Mouse (Mus musculus) erythroblast, embryonic 14.5 days (primary cell): ENCODE results near the gene Fbxl17. TPM values are rescaled to one million over a fixed set of nuclear protein-coding genes. Genes with fewer than 3 reads are reported as not detected.

Experiments
- H3K27me3 ChIP-seq: 2 replicates; pipeline ENCODE4 v1.6.1; 2012; ENCODE audit warnings: inconsistent platforms; ENCODE audit not compliant: control insufficient read depth
- H3K36me3 ChIP-seq: 2 replicates; pipeline ENCODE4 v1.6.1; 2012; ENCODE audit warnings: mild to moderate bottlenecking, inconsistent platforms; ENCODE audit not compliant: control insufficient read depth
- H3K4me1 ChIP-seq: 2 replicates; pipeline ENCODE4 v1.6.1; 2012; ENCODE audit warnings: inconsistent platforms; ENCODE audit not compliant: control insufficient read depth
- H3K4me3 ChIP-seq: replicated peaks from 2 replicates; pipeline ENCODE3; 2012; ENCODE audit warnings: moderate library complexity, mild to moderate bottlenecking, inconsistent platforms
- H3K9me3 ChIP-seq: 2 replicates; pipeline ENCODE4 v1.6.1; 2012; ENCODE audit warnings: low read length, inconsistent platforms, mixed read lengths; ENCODE audit not compliant: control insufficient read depth
- GATA1 ChIP-seq: IDR thresholded peaks from 2 replicates; pipeline ENCODE4 v1.6.1; 2012; ENCODE audit warnings: low read length, inconsistent platforms, mixed read lengths
- TAL1 ChIP-seq: IDR thresholded peaks from 3 replicates; pipeline ENCODE4 v1.6.1; 2012; ENCODE audit warnings: low read length, inconsistent platforms, mixed read lengths
- polyA plus RNA-seq: library from polyadenylated mRNA; stranded (reverse); fragments of >175 nt; gene quantifications from 2 replicates; pipeline ENCODE4 v1.2.3, GENCODE M21; 2012

Fbxl17 gene
- polyA plus RNA-seq, 1 experiment: 0.48 TPM

DNA sequence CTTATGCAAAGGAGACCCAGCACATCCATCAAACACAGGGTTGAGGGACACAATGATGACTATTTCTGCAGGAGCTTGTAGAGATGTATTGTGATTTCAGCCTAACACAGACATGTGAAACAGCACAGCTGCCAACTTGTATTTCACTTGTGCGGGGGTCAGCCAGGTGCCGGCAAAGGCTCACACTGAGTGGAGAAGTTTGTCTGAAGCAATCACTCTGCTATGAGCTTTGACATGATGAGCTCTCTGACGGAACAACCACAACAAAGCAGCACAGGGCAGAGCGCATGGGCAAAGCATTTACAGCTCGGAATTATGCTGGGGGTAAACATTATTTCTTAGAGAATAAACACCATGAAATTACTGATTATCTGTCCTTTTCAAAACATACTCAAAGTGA is 328.6 kb downstream of the Fbxl17 start:
- no peaks in the 10 kb centered on the region for H3K4me1 ChIP-seq
- no peaks in the 10 kb centered on the region for H3K27me3 ChIP-seq
- no peak for TF ChIP-seq GATA1
- TF ChIP-seq TAL1: no peak
- no peak overlapping the region for H3K4me3 ChIP-seq
- no peaks in the 10 kb centered on the region for H3K36me3 ChIP-seq
- no peaks in the 10 kb centered on the region for H3K9me3 ChIP-seq

DNA sequence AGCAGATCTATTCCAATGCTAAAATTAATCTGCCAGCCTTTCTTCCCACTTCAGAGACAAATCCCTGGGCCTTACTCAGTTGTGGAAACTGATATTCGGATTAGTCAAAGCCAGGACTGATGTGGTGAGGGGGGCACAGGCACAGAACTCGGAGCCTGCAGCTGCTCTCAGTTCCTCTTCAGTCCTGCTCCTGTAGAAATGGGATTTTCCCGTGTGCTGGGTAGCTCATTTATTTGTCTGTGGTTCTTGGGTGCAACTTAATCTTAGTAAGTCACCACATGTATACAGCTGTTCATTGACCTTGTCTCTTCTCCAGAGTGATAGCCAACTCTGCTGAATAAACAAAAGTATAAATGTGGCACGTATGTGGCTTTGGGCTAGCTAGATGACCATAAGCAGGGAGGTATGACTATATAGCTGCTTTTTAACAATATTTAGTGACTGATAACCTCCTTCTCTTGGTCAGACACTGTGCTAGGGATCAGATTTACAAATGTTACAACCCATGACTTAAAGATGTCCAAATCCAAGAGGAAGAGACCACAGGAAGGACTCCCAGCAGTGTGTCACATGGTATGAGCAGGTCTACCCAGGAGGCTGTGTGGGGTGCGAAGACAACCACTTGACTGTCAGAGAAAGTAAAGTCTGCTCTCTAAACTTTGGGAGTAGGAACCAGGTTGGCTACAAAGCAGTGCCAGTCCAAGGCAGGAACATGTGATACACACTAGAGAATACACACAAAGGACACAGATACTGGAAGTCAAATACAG is 331.6 kb downstream of the Fbxl17 start:
- TF ChIP-seq TAL1: no peak
- TF ChIP-seq GATA1: no peak
- H3K36me3 ChIP-seq: no peaks in the 10 kb centered on the region
- peaks cover 2% of the 10 kb centered on the region; the same call in 1 of the 2 replicates for H3K4me1 ChIP-seq

GRCm38 (mm10) chr17:63167248-63167647 is 332.6 kb downstream of the Fbxl17 start:
- Histone ChIP-seq H3K4me1 (peaks cover 2% of the 10 kb centered on the region; the same call in 1 of the 2 replicates), H3K36me3 (no peaks in the 10 kb centered on the region), H3K4me3 (no peak overlapping the region), H3K9me3 (no peaks in the 10 kb centered on the region), H3K27me3 (no peaks in the 10 kb centered on the region)
- no peak for TF ChIP-seq TAL1
- no peak for TF ChIP-seq GATA1

More for the DNA sequence above, 331.6 kb downstream of the Fbxl17 start:
- H3K9me3 ChIP-seq: no peaks in the 10 kb centered on the region
- H3K27me3 ChIP-seq: no peaks in the 10 kb centered on the region
- no peak overlapping the region for H3K4me3 ChIP-seq

DNA sequence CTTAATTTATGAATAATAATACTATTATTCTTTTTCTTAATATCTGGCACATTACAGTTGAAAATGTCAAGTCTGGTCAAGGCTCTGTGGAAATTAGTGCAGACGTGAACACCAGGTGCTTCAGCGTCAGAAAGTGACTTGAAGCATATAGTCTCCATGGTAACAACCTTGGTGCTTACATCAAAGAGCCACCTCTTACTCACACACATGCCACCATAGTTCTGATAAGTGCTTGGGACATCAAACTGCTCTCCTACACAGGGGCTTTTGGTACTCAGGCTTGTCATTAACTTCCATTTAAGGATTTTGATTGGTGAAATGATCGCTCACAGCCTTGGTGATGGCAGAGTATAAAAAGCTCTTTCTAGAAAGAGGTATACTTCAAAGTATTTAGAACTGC is 333.1 kb downstream of the Fbxl17 start:
- H3K27me3 ChIP-seq: no peaks in the 10 kb centered on the region
- no peaks in the 10 kb centered on the region for H3K36me3 ChIP-seq
- H3K4me1 ChIP-seq: peaks cover 2% of the 10 kb centered on the region; the same call in 1 of the 2 replicates
- no peak for TF ChIP-seq TAL1
- TF ChIP-seq GATA1: no peak
- H3K9me3 ChIP-seq: no peaks in the 10 kb centered on the region
- H3K4me3 ChIP-seq: no peak overlapping the region

DNA sequence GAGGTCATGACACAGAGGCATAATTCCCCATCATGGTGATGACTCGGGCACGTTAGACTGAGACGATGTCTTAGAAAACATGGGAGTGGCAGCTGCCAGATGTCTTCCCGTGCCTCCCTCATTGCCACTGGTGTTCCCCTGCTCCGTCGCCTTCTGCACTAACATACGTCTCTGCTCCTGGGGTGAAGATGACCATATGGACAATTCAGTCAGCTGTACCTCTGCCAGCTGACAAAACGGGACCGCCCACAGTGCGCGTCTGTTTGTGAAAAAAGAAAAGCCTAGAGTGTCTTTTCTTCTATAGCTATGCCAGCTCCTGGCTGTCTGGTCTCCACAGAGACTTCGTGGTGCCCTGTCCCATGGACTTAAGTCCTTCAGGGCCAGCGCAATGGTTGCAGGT is 334.0 kb downstream of the Fbxl17 start:
- no peaks in the 10 kb centered on the region for H3K9me3 ChIP-seq
- TF ChIP-seq GATA1 (no peak), TAL1 (no peak)
- H3K4me1 ChIP-seq: peaks cover 2% of the 10 kb centered on the region; the same call in 1 of the 2 replicates
- H3K36me3 ChIP-seq: no peaks in the 10 kb centered on the region
- H3K27me3 ChIP-seq: no peaks in the 10 kb centered on the region
- H3K4me3 ChIP-seq: no peak overlapping the region

GRCm38 (mm10) chr17:63164289-63164688 is 335.5 kb downstream of the Fbxl17 start:
- Histone ChIP-seq H3K4me1 (peaks cover 2% of the 10 kb centered on the region; the same call in 1 of the 2 replicates), H3K36me3 (no peaks in the 10 kb centered on the region), H3K9me3 (no peaks in the 10 kb centered on the region), H3K4me3 (no peak overlapping the region), H3K27me3 (no peaks in the 10 kb centered on the region)
- TF ChIP-seq TAL1: no peak
- no peak for TF ChIP-seq GATA1

GRCm38 (mm10) chr17:63161953-63162352 is 337.9 kb downstream of the Fbxl17 start:
- Histone ChIP-seq H3K4me3 (no peak overlapping the region), H3K9me3 (no peaks in the 10 kb centered on the region), H3K27me3 (no peaks in the 10 kb centered on the region), H3K36me3 (no peaks in the 10 kb centered on the region), H3K4me1 (peaks cover 2% of the 10 kb centered on the region; the same call in 1 of the 2 replicates)
- TF ChIP-seq GATA1 (no peak), TAL1 (no peak)

DNA sequence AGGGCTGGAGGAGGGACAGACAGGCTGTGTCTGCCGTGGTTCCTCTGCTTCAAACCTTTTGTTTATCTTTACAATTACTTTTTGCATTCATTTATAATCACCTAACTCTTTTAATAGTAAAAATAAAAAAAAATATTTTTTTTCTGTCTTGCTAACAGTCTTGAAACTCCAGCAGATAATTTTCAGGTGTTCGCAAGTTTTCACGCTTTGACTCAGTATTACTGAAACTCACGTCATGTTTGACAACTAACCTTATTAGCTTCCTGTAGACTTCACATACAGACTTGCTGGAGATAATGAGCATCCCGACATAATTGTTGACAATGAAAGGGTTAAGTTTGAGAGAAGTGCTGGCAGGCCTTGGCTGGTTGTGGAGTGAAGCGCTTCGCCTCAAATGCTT is 340.6 kb downstream of the Fbxl17 start:
- no peak for TF ChIP-seq GATA1

GRCm38 (mm10) chr17:63158436-63158835 is 341.4 kb downstream of the Fbxl17 start:
- Histone ChIP-seq H3K4me3 (no peak overlapping the region), H3K4me1 (no peaks in the 10 kb centered on the region), H3K9me3 (no peaks in the 10 kb centered on the region), H3K36me3 (no peaks in the 10 kb centered on the region), H3K27me3 (no peaks in the 10 kb centered on the region)
- no peak for TF ChIP-seq GATA1
- no peak for TF ChIP-seq TAL1

More for the DNA sequence above, 340.6 kb downstream of the Fbxl17 start:
- Histone ChIP-seq H3K27me3 (no peaks in the 10 kb centered on the region), H3K4me3 (no peak overlapping the region), H3K9me3 (no peaks in the 10 kb centered on the region), H3K4me1 (no peaks in the 10 kb centered on the region), H3K36me3 (no peaks in the 10 kb centered on the region)
